In genomic region chr2:151994350-151995122, GRCm38 (mm10) we compare ENCODE assay signal across 8 mouse cellular contexts. TPM values are rescaled to one million over a fixed set of nuclear protein-coding genes. Genes with fewer than 3 reads are reported as not detected.
DNase-seq lines count a peak whose midpoint lies in the region; ATAC-seq lines count a peak whose summit lies in the region.

No protein-coding gene starts in this region.

- peak; percentile 43 for ATAC-seq in hindbrain, embryonic 16.5 days

- peak overlapping the region; percentile 54 for H3K4me2 ChIP-seq in hindbrain, embryonic 16.5 days (ENCODE audit: low read length)

- H3K4me3 ChIP-seq in hindbrain, embryonic 16.5 days (ENCODE audit: low read length): peak overlapping the region; percentile 18
- peak overlapping the region; percentile 3; the same call in 1 of the 2 replicates for H3K4me3 ChIP-seq in macrophage (ENCODE audit: inconsistent target)

- H3K27me3 ChIP-seq in hindbrain, embryonic 16.5 days (replicated peaks; ENCODE audit: control insufficient read depth, insufficient read depth, low read length): peaks cover 17% of the 10 kb centered on the region

- H3K36me3 ChIP-seq in hindbrain, embryonic 16.5 days (ENCODE audit: control insufficient read depth, insufficient read depth, low read length): no peaks in the 10 kb centered on the region
- no peaks in the 10 kb centered on the region for H3K36me3 ChIP-seq in macrophage (ENCODE audit: inconsistent target)

- DNase-seq in R1 (ENCODE audit: low read depth, low spot score): peak; percentile 87
- DNase-seq in cerebellum, postnatal 14 days: peak; percentile 86 to 90
- DNase-seq in frontal cortex, postnatal 36 days (ENCODE audit: low spot score in 2 of 2): peak; percentile 74
- peak; percentile 76 to 83 for DNase-seq in left cerebral cortex, adult 18-20 months (ENCODE audit: low spot score in 2 of 2)
- DNase-seq in retina, postnatal 7 days (ENCODE audit: low read depth, low spot score): peak; percentile 67
- DNase-seq in urinary bladder, adult 2 months (ENCODE audit: low spot score): peak; percentile 58

- H3K9ac ChIP-seq in hindbrain, embryonic 16.5 days (ENCODE audit: low read depth, low read length): peak overlapping the region; percentile 20

- no peak overlapping the region for H3K27ac ChIP-seq in hindbrain, embryonic 16.5 days (ENCODE audit: low read depth, low read length)
- H3K27ac ChIP-seq in macrophage: peak overlapping the region; percentile 45

- no peaks in the 10 kb centered on the region for H3K9me3 ChIP-seq in hindbrain, embryonic 16.5 days (ENCODE audit: control insufficient read depth, low read length)

- H3K79me2 ChIP-seq in macrophage (ENCODE audit: inconsistent target): no peaks in the 10 kb centered on the region

- WGBS in hindbrain, embryonic 16.5 days: 5% methylated on average over 22 of the region's 22 CpGs
- 4% methylated on average over 22 of the region's 22 CpGs for WGBS in macrophage (ENCODE audit: missing documents)

- H3K4me1 ChIP-seq in hindbrain, embryonic 16.5 days (ENCODE audit: control insufficient read depth, insufficient read depth, low read depth, low read length): peaks cover 4% of the 10 kb centered on the region

RNA-seq across cellular contexts. Expression of gene Slc52a3, which starts 1.8 kb away (rescaled TPM):
- 1.8 and 2.3 TPM in 2 replicates for polyA plus RNA-seq in hindbrain, embryonic 16.5 days (2015; fragmentation: Nextera tagmentation; extraction: Ambion mirVana)
- total RNA-seq in left cerebral cortex, adult 18-20 months (2021): 1 to 10 TPM; 2.1 to 2.8 TPM
- total RNA-seq in macrophage (2018; cell fraction: chromatin; rRNA removed): not detected
- total RNA-seq in macrophage (2018; cell fraction: cytosol; rRNA removed): under 1 TPM in 24 of 26 experiments, not detected in 2; 0.04 to 0.34 (median 0.15) TPM
- under 1 TPM in 11 of 26 experiments, not detected in 15; 0.18 to 0.61 (median 0.33) TPM for total RNA-seq in macrophage (2018; cell fraction: nucleus; rRNA removed)
- 0.09 to 0.41 TPM in 2 of 3 replicates, not detected in the other for polyA plus RNA-seq in macrophage (2018)
- polyA plus RNA-seq in urinary bladder, adult 2 months (2012; rRNA removed): 34.0 and 37.1 TPM in 2 replicates

RNA-seq across cellular contexts. Expression of gene Fam110a, which starts 14.5 kb away (rescaled TPM):
- 43.4 and 45.9 TPM in 2 replicates for polyA plus RNA-seq in hindbrain, embryonic 16.5 days (2015; fragmentation: Nextera tagmentation; extraction: Ambion mirVana)
- 1 to 10 TPM; 7.4 to 7.6 TPM for total RNA-seq in left cerebral cortex, adult 18-20 months (2021)
- total RNA-seq in macrophage (2018; cell fraction: chromatin; rRNA removed): 10 to 100 TPM in 17 of 26 experiments, 1 to 10 TPM in 9; 4.4 to 24.5 (median 13.0) TPM
- 10 to 100 TPM in 10 of 26 experiments, 1 to 10 TPM in 16; 3.6 to 13.3 (median 8.8) TPM for total RNA-seq in macrophage (2018; cell fraction: cytosol; rRNA removed)
- total RNA-seq in macrophage (2018; cell fraction: nucleus; rRNA removed): 10 to 100 TPM in 11 of 26 experiments, 1 to 10 TPM in 15; 3.4 to 21.1 (median 9.0) TPM
- 4.8 to 11.8 TPM (median 8.2 TPM) in 3 replicates for polyA plus RNA-seq in macrophage (2018)
- polyA plus RNA-seq in urinary bladder, adult 2 months (2012; rRNA removed): 20.0 and 20.2 TPM in 2 replicates

Comparison
In these comparisons a context has a peak if more than half of its experiments do, and no peak if none do; other contexts are left out.
1. RNA of gene Slc52a3, which starts 1.8 kb away (polyA plus RNA-seq): 34.0 to 37.1 TPM in urinary bladder, adult 2 months; 1.8 to 2.3 TPM in hindbrain, embryonic 16.5 days and 0.09 to 0.41 TPM in macrophage; every median in the first group is over 10 times any median in the second.
2. Peak in every context shown above with its lines, with median percentiles within 50 percentile points of each other: DNase-seq.